Mouse (Mus musculus): Measurements from ENCODE around the gene Elof1.
"Not testable (repeated sequence)": the region's sequence is repeated elsewhere in the genome, so short reads cannot be mapped to it uniquely, and the experiment has no call there.

Elof1 gene

DNA sequence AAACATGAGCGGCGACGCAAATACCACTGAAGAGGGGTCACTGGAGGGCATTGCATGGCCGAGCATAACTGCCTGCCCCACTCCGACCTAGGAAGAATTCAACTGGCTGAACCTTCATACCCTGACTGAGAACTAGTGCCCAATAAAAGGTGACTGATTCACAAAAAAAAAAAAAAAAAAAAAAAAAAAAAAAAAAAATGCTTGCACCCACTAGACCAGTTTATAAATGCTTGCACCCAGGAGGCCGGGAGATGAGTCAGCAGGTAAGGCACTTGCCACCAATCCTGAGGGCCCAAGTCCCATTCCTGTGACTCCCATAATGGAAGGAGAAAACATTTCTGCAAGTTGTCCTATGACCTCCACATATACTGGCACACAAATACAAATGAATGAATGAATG lies 24.2 kb downstream of the Elof1 start:
- in situ Hi-C loops (cut with MboI, MseI) = no loop called here

DNA sequence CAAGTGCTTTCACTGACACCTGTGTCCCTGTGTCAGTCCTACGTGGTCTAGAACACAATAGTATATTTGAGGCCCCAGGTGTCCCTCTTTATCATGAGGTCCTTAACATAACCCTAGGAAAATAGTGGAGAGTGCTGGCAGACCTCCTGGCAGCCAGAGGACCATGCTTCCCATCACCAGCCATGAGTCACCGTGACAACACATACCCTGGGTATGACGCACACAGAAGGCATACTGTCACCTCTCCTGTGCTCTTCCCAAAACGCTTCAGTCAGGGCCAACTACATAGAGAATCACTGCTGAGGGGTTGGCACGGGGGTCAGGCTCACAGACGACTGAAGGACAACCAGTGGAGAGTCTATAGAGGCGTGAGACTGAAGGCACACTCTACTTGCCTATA lies 27.0 kb downstream of the Elof1 start:
- in situ Hi-C loops (cut with MboI, MseI) = no loop called here

GRCm38 (mm10) chr9:22089281-22089680 lies 27.7 kb downstream of the Elof1 start:
- in situ Hi-C loops (cut with MboI, MseI) = no loop called here

DNA sequence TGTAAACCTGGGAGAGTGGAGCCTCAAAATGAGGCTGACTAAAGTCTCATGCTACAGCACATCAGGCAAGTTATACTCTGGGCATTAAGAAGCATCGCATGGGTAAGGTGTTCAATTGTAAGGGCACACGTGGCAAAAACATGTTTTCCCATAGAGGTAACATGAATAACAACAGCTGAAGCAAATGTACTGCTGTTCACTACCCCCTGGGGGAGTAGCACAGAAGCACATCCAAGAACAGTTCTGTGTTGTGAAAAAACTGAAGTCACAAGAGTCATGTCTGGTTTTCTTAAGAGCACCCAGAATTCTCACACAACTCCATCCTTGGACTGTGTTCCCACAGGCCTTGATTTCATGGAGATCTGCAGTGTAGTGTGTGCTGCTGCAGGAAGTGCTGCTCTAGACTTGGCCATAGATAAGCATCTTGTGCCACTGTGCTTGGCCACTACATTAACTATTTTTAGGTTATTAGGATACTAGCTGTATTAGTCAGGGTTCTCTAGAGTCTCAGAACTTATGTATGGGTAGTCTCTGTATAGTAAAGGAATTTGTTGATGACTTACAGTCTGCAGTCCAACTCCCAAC lies 29.8 kb downstream of the Elof1 start:
- in situ Hi-C loops (cut with MboI, MseI) = no loop called here

DNA sequence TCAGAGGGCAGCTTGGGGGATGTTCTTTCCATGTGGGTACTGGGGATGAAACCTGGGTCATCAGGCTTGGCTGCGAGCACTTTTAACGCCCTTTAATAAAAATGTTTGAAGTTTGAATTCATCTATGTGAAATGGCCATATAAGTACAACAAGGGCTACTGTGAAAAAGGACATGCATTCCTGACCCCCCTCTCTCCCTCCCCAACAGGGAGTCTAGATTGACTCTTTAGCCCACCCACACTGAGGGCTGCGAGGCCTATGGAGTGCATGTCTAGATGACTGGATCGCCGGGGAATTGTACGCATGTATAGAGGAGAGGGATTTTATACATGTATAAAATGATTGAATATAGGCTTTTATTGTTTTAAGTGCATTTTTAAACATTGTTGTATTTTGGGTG lies 31.0 kb downstream of the Elof1 start:
- in situ Hi-C loops (cut with MboI, MseI) = no loop called here

GRCm38 (mm10) chr9:22085022-22085834 lies 31.7 kb downstream of the Elof1 start, which contains the start of gene Ecsit:
TSS of gene Ecsit (minus strand) at chr9:22085438.
- in situ Hi-C loops (cut with MboI, MseI) = no loop called here

- in situ Hi-C loops (cut with MboI, MseI) = no loop called here
Measured at GRCm38 (mm10) chr9:22084667-22085021, 32.3 kb downstream of the Elof1 start.

GRCm38 (mm10) chr9:22076223-22076622 lies 40.7 kb downstream of the Elof1 start:
- in situ Hi-C loops (cut with MboI, MseI) = no loop called here

DNA sequence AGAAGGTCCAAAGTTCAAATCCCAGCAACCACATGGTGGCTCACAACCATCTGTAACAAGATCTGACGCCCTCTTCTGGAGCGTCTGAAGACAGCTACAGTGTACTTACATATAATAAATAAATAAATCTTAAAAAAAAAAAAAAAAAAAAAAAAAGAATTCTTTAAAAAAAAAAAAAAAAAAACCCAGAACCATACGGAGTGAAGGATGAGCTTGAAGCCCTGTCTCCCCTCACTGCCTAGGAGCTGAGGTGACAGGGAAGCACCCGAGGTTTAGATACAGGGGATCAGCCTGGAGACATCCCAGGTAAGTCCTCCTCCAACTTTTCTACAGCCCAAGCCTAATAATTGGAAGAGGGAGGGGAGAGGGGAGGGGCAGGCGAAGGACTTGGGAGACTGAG lies 41.2 kb downstream of the Elof1 start:
- in situ Hi-C loops (cut with MboI, MseI) = not testable (repeated sequence)

DNA sequence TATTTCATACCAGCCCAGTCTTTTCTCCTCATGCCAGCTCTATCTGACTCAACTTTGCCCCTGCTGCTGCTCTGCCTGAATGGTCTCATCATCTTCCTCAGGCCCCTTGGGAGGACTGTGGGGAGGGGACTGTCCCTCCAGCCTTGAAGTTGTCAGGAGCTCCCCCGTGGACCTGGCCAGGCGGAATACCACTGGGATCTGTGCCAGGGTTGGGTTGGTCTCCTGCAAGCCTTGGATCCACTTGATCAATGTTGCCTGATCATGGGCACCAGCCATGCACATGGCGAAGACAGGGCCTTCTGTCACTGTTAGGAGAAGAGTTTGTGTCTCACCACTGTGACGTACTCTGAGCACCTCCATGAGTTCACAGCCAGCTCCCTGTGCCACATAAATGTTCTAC lies 44.7 kb downstream of the Elof1 start:
- in situ Hi-C loops (cut with MboI, MseI) = no loop called here

DNA sequence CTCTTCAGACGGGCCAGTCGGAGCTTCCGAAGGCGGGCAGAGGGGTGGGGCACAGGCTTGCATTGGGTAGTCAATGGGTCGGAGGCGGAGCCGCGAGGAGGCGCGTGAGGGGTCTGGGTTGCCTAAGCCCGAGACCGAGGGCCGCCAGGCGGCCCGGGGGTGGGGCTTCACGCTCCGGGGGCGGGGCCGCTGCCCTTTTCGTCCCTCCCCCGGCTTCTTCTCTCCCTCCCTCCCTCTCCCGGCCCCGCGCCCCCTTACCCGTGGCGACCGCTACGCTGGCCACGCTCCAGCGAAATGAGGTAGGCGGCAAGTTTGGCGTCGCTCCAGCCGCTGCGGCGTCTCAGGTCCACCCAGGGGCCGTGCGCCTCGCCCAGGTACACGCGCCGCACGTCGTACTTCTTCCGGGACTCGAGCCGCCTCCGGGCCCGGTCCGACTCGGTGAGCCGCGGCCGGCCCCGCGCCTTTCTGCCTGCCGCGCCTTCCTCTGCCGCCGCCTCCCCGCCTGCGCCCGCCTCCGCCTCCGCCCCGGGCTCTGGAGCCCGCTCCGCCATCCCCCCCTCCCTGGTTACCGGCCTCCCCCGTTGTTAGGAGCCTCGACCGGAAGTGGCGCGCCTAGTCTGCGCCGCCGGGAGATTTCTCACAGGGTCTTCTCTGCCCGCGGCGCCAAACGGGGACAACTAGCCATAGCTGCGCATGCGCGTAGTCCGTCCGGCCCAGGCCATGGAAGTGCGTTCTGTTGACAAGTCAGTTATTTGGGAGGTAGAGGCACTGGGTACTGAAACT lies 46.0 kb downstream of the Elof1 start, which contains the start of the genes Gm49318 and Zfp653:
Gene Gm49318, minus strand, starts transcription at position 469 of the 783 bp plus-strand sequence.
Gene Zfp653, minus strand, starts transcription at position 586 of the 783 bp plus-strand sequence.
- in situ Hi-C loops (cut with MboI, MseI) = no loop called here

- in situ Hi-C loops (cut with MboI, MseI) = loop anchor here in 1 of 2 experiments (5.0 kb wide), 1 partner anchor 77 kb away; no protein-coding TSS in a partner anchor
Measured at GRCm38 (mm10) chr9:22069881-22070553, 47.0 kb downstream of the Elof1 start.

DNA sequence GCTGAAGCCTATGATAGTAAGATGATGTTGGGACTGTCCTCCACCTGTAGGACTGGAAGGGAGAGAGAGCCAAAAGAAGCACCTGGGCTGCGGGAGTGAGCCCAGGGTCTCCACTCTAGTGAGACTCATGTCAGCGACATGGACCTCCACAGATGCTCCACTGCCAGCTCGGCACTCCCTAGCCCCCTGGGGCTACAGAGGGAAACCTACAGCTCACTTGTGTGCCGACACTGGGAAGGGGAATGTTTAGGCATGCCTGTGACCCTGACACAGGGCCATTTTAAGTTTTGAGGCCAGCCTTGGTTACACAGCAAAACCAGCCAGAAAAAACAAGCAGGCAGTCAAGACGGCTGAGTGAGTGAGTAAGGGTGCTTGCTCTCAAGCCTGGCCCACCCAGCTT lies 49.8 kb downstream of the Elof1 start:
- in situ Hi-C loops (cut with MboI, MseI) = loop anchor here in 1 of 2 experiments (5.0 kb wide), 1 partner anchor 80 kb away; no protein-coding TSS in a partner anchor

DNA sequence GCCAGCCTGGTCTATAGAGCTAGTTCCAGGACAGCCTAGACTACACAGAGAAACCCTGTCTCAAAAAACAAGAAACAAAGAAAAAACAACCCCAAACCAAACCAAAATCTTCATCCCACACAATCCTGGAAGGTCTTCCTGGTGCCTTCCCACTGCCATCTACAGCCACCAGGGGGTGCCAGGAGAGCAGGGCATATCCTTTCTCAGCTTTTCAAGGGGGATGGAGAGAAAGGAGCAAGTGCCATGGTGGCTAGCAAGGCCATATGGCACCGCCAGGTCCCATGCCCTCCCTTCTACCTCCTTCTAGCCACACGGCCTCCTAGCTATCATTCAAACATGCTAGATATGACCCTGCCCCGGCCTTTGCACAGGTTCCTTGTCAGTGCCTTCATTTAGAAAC lies 50.5 kb downstream of the Elof1 start:
- in situ Hi-C loops (cut with MboI, MseI) = loop anchor here in 1 of 2 experiments (5.0 kb wide), 1 partner anchor 81 kb away; no protein-coding TSS in a partner anchor

- in situ Hi-C loops (cut with MboI, MseI) = loop anchor here in 1 of 2 experiments (5.0 kb wide), 1 partner anchor 82 kb away; no protein-coding TSS in a partner anchor
Measured at GRCm38 (mm10) chr9:22065642-22066041, 51.3 kb downstream of the Elof1 start.

GRCm38 (mm10) chr9:22064341-22064740 lies 52.6 kb downstream of the Elof1 start:
- in situ Hi-C loops (cut with MboI, MseI) = loop anchor here in 1 of 2 experiments (5.0 kb wide), 2 partner anchors 83 to 87 kb away; no protein-coding TSS in a partner anchor
